Mouse (Mus musculus) heart, embryonic 13.5 days (tissue): ENCODE measurements at regions not wholly inside any gene's neighbourhood (a gene's known extent, or its start where the extent isn't known, plus 50 kb on each side); places are given as distances from the start of the nearest gene placed in this dataset.

ENCODE experiments used
- ATAC-seq: fragments of 200-750 bp; cut with Nextera tagmentation; 2 replicates; pipeline ENCODE4 v1.8.0; 2017; ENCODE audit warnings: moderate TSS enrichment; ENCODE audit not compliant: insufficient number of reproducible peaks, low FRiP score, low TSS enrichment; ENCODE audit errors: extremely low read depth
- H3K27ac ChIP-seq: fragments of 300-500 bp; sonication (generic); replicated peaks from 2 replicates; pipeline ENCODE4 v1.5.1; 2015; ENCODE audit warnings: moderate library complexity, mild to moderate bottlenecking, inconsistent platforms
- H3K27me3 ChIP-seq: fragments of 300-500 bp; sonication (generic); replicated peaks from 2 replicates; pipeline ENCODE4 v1.6.1; 2015; ENCODE audit warnings: mild to moderate bottlenecking, inconsistent platforms
- H3K36me3 ChIP-seq: fragments of 300-500 bp; sonication (generic); 2 replicates; pipeline ENCODE4 v1.6.1; 2015; ENCODE audit warnings: mild to moderate bottlenecking, inconsistent platforms
- H3K4me1 ChIP-seq: fragments of 300-500 bp; sonication (generic); 2 replicates; pipeline ENCODE4 v1.6.1; 2015; ENCODE audit warnings: inconsistent platforms
- H3K4me2 ChIP-seq: fragments of 300-500 bp; sonication (generic); 2 replicates; pipeline ENCODE4 v1.6.1; 2015; ENCODE audit warnings: inconsistent platforms, mild to moderate bottlenecking, moderate library complexity
- H3K4me3 ChIP-seq: fragments of 300-500 bp; sonication (generic); 2 replicates; pipeline ENCODE4 v1.5.1; 2015; ENCODE audit warnings: moderate library complexity, mild to moderate bottlenecking, inconsistent platforms
- H3K9ac ChIP-seq: fragments of 300-500 bp; sonication (generic); 2 replicates; pipeline ENCODE4 v1.6.1; 2015; ENCODE audit warnings: inconsistent platforms, mild to moderate bottlenecking, moderate library complexity
- H3K9me3 ChIP-seq: fragments of 300-500 bp; sonication (generic); 2 replicates; pipeline ENCODE4 v1.6.1; 2016; ENCODE audit warnings: inconsistent platforms
- WGBS: fragments of 180-500 bp; shearing (Covaris S2); methylation state at CpG from one replicate; pipeline ENCODE4 v1.1.7; 2015; ENCODE audit warnings: mixed read lengths; 5-methylcytosine and 5-hydroxymethylcytosine counted together

DNA sequence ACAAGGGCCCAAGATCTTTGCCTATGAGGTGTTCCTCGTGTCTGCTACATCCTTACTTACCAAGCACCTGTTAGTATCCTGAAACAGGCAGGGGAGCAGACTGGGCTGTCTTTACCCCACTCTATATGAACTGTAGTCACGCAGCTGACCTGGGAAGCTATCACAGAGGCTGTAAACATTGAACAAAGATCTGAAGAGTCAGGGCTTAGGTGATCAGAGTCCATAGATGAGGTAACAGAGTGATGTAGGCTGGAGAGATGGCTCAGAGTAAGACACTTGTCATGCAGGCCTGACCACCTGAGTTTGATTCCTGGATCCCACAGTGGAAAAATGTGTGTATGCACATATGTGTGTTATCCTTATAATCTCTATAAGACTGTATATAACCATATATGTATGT, 172.3 kb upstream of the Map3k1 start:
- Histone ChIP-seq H3K4me3 (no peak overlapping the region), H3K27me3 (0 out of 2 replicates have a peak, but pooled peaks cover 3% of the 10 kb centered on the region), H3K36me3 (no peaks in the 10 kb centered on the region), H3K27ac (no peak overlapping the region), H3K9me3 (no peaks in the 10 kb centered on the region), H3K9ac (no peak overlapping the region), H3K4me1 (peaks cover 43% of the 10 kb centered on the region), H3K4me2 (no peak overlapping the region)
- ATAC-seq, result no peak
- 85% methylated on average over 2 of the region's 2 CpGs for WGBS

DNA sequence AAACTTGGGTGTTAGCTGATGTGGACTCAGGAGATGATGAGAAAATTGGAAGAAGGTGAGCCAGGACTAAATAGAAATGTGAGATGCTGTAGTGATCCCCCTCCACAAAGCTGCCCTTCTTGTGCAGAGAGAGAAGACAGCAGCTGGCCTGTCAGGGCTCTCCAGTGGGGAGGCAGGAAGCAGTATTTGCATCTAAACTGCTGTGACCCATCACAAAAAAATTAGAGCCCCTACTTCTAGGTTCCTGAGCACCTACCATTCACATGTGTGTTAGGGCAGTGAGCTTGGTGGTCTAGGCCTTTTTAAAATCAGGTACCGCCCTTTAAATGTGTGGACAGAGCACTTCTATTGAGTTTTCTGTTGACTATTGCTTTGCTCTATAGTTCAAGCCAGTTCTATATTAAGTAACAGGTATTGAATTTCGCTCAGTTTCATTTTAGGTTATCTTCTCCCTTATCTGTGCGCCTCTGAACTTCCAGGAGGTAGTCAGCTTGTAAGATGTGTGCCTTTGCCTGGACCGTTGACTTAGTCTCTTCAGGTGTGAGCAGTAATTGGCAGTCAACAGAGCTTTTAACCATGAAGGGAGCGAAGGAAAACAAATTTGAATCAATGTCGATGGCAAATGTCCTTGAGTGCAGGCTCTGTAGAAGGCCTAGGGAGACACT, 174.1 kb upstream of the Map3k1 start:
- ATAC-seq, result no peak
- H3K4me1 ChIP-seq, result peaks cover 43% of the 10 kb centered on the region
- no peak overlapping the region for H3K9ac ChIP-seq
- WGBS, result 53% methylated on average over 6 of the region's 6 CpGs
- no peak overlapping the region for H3K4me3 ChIP-seq
- H3K4me2 ChIP-seq, result no peak overlapping the region
- no peak overlapping the region for H3K27ac ChIP-seq
- no peaks in the 10 kb centered on the region for H3K36me3 ChIP-seq
- no peaks in the 10 kb centered on the region for H3K9me3 ChIP-seq
- H3K27me3 ChIP-seq, result 0 out of 2 replicates have a peak, but pooled peaks cover 3% of the 10 kb centered on the region

DNA sequence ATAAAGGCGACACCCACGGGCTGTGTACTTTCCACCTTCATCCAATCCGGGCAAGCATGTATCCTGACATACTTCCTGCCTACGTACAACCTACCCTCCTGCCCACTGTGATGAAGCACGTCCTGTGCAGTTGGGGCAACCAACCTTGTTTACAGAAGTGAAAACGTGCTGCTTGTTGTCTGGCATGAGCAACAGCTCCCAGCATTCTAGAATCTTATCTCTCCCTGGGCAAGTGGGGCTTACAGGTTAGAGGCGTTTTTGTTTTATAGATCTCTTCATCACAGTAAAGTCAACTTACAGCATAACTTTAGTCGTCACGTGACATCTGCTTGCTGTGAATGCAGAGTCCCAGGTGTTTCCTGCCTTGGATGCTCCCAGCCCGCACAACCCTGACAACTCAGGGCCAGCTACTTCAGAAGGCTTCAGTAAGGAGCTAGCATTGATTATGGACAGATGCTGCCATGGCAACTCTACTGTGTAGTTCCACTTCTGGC, 175.3 kb upstream of the Map3k1 start:
- Histone ChIP-seq H3K9me3 (no peaks in the 10 kb centered on the region), H3K4me1 (peaks cover 34% of the 10 kb centered on the region), H3K27me3 (peaks cover 13% of the 10 kb centered on the region), H3K36me3 (no peaks in the 10 kb centered on the region), H3K4me3 (no peak overlapping the region), H3K9ac (no peak overlapping the region), H3K27ac (no peak overlapping the region), H3K4me2 (no peak overlapping the region)
- no peak for ATAC-seq
- WGBS, result 69% methylated on average over 10 of the region's 10 CpGs

DNA sequence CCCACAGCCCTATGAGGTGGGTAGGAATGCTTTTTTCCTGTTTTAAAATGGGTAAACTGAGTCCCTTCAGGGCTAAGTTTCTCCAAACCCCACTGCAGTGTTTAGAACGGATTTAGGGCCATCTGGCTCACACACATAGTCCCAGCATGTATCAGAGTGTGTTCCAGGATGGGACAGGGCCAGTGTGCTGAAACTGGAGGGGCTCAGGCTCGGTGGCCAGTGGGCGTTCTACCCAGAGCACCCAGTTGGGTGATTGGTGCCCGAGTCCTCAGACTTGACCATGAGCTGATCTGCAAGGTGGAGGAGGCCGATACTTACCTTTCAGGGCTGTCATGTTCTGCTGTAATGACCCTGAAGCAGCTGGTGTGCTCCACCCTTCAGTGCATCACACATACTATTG, 176.6 kb upstream of the Map3k1 start:
- Histone ChIP-seq H3K4me3 (no peak overlapping the region), H3K4me1 (peaks cover 26% of the 10 kb centered on the region), H3K4me2 (no peak overlapping the region), H3K9ac (no peak overlapping the region), H3K36me3 (no peaks in the 10 kb centered on the region), H3K27me3 (peaks cover 25% of the 10 kb centered on the region), H3K9me3 (no peaks in the 10 kb centered on the region), H3K27ac (no peak overlapping the region)
- ATAC-seq, result no peak
- whole genome bisulfite sequencing, result 84% methylated on average over 5 of the region's 5 CpGs

DNA sequence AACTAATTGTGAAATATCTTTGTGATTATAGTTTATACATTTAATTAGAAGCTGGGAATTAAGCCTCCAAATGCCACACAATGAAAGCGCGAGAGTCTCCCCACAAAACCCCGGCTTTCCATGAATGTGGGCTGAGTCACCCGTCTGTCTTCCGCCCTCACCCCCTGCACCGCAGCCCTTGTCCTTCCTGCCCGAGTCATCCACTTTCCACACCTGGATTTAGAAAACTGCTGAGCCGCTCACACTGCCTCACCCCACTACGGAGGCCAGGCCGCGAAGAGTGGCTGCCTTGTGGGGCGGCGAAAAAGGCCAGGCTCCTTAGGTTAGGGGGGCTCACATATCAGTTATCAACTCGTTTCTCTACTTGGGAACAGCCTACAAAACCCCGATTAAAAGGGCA, 177.9 kb upstream of the Map3k1 start:
- no peak overlapping the region for H3K4me2 ChIP-seq
- no peaks in the 10 kb centered on the region for H3K36me3 ChIP-seq
- ATAC-seq, result no peak
- H3K9ac ChIP-seq, result no peak overlapping the region
- no peaks in the 10 kb centered on the region for H3K9me3 ChIP-seq
- H3K4me3 ChIP-seq, result no peak overlapping the region
- peaks cover 22% of the 10 kb centered on the region for H3K27me3 ChIP-seq
- 75% methylated on average over 15 of the region's 15 CpGs for WGBS
- H3K4me1 ChIP-seq, result peaks cover 35% of the 10 kb centered on the region
- no peak overlapping the region for H3K27ac ChIP-seq

DNA sequence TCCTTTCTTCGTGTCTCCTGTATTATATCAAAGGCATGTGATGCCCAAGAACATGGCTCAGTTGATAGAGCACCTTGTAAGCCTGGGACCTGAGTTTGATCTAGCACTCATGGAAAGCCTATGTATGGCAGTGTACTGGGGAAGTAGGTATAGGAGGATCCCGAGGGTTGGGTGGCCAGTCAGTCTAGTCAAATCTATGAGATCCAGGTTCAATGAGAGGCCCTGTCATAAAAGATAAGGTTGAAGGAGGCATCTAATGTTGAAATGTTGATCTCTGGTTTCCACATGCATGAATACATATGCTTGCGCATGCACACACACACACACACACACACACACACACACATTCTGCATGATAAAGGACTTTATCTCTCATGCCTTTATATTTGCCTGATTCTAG, 178.6 kb upstream of the Map3k1 start:
- no peak overlapping the region for H3K4me2 ChIP-seq
- H3K9ac ChIP-seq, result no peak overlapping the region
- no peak for ATAC-seq
- peaks cover 22% of the 10 kb centered on the region for H3K27me3 ChIP-seq
- no peak overlapping the region for H3K4me3 ChIP-seq
- no peaks in the 10 kb centered on the region for H3K9me3 ChIP-seq
- no peak overlapping the region for H3K27ac ChIP-seq
- no peaks in the 10 kb centered on the region for H3K36me3 ChIP-seq
- H3K4me1 ChIP-seq, result peaks cover 35% of the 10 kb centered on the region
- 84% methylated on average over 3 of the region's 3 CpGs for WGBS

DNA sequence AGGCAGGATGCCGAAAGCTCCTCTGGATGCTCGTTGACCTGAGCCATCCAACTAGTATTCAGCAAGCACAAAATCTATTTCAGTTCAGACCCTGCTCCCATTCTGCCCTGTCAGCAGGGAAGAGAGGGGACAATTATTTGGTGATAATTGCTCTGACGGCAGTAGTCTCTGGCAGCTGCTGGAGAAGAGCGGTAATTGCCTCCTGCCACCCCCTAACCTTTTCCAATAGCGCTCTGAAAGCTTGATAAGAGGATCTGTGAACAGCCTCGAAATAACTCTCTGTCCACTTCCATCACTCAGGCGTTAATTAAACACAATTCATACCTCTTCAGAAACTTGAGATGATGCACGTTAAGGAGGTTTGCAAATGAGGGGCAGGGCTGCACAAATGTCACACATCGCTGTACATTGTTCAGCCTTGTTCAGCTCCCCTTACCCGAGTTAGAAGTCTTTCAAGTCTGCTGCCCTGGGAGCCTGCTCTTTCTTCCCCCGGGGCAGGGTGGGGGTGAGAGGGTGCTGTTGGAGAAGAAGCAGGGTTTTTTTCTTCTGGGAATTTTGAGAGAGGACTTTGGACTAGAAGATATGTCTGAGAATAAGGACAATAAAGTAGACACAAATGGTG, 182.2 kb upstream of the Map3k1 start:
- Histone ChIP-seq H3K36me3 (no peaks in the 10 kb centered on the region), H3K9me3 (no peaks in the 10 kb centered on the region), H3K4me1 (peaks cover 14% of the 10 kb centered on the region), H3K27me3 (peaks cover 41% of the 10 kb centered on the region), H3K4me2 (peak overlapping the region; percentile 49), H3K4me3 (0 out of 2 replicates have a peak overlapping the region, but pooled peaks have one; percentile 4), H3K9ac (0 out of 2 replicates have a peak overlapping the region, but pooled peaks have one; percentile 33), H3K27ac (no peak overlapping the region)
- ATAC-seq, result no peak
- WGBS, result 16% methylated on average over 11 of the region's 11 CpGs

DNA sequence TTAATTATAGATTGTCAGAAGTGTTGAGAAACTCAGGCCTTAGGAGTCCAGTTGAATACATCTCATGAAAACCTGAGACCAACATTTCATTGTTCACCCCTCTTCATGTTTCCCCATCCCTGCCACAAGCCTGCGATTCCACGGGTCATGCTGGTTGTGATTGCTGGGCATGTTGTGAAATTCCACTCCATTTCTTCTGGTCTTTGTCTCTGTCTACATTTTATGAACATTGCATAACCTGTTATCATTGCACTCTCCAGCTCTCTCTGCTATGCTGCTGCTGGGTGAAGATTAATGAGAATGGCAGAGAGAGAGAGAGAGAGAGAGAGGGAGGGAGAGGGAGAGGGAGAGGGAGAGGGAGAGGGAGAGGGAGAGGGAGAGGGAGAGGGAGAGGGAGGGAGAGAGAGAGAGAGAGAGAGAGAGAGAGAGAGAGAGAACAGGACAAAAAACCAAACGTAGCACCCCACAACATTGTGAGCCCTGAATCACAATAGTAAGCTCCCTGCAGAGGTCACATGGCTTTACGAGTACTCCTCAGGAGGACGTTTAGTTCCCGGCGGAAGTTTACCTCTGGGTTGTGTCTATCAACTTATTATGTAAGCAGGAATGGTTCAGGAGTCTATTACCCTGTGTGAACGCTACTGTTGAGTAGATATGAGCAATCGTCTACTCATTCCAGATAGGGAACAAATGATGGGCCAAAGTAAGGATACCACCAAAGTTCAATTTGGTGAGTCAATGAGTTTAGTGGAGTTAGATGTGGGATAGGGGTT, 183.5 kb upstream of the Map3k1 start:
- WGBS, result 72% methylated on average over 9 of the region's 9 CpGs
- no peak overlapping the region for H3K4me2 ChIP-seq
- H3K4me1 ChIP-seq, result peaks cover 22% of the 10 kb centered on the region
- no peak overlapping the region for H3K4me3 ChIP-seq
- no peaks in the 10 kb centered on the region for H3K9me3 ChIP-seq
- no peak overlapping the region for H3K9ac ChIP-seq
- H3K36me3 ChIP-seq, result no peaks in the 10 kb centered on the region
- H3K27ac ChIP-seq, result no peak overlapping the region
- ATAC-seq, result no peak
- peaks cover 46% of the 10 kb centered on the region for H3K27me3 ChIP-seq

DNA sequence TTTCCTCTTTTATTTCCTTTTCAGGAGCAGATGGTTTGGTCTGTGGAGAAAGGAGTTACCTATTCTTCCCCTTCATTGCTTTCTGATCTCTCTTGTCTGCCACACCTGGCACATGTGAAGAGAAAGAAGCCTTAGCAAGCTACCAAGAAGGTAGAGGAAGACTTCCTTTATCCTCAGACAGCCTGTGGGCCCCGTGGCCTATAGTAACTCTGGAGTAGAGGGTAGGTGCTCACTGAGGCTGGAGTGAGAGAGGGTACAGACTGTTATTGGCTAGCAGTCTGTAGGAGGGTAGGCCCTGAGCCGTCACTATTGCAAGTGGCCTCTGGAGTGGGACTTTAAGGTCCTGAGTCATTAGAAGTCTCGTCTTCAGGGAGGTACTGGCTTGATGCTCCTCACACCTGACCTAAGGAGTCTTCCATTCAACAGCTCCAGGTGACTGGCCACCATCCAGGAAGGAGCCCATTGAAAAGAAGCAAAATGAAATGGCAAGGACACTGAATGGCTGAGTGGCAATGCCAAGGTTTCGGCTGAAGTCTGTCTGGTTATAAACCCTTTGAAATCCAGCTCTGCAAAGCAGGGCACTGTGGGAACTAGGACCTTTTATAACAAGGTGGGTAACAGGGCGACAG, 186.2 kb upstream of the Map3k1 start:
- Histone ChIP-seq H3K4me2 (no peak overlapping the region), H3K4me3 (no peak overlapping the region), H3K4me1 (peaks cover 22% of the 10 kb centered on the region), H3K27ac (no peak overlapping the region), H3K9ac (no peak overlapping the region), H3K36me3 (no peaks in the 10 kb centered on the region), H3K9me3 (no peaks in the 10 kb centered on the region), H3K27me3 (peaks cover 32% of the 10 kb centered on the region)
- no peak for ATAC-seq
- WGBS, result 75% methylated on average over 5 of the region's 5 CpGs

DNA sequence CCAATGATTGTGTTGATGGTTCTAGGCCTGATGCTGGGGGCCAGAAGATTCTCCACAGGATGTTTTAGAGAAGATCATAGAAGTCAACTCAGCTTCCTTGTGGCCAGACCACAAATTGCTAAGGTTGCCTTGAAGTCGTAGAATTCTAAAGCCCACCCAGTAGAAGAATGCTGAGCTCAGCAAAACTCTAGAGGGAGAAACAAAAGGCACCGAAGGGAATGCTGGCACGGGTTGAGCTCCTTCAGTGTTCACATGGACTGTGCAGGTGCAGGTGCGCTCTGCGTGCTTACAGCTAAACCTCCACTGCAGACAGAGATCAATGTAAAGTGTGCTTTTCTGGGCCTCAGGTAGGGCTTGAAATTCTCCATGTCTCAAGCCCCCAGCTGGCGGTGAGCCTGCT, 186.9 kb upstream of the Map3k1 start:
- WGBS, result 81% methylated on average over 6 of the region's 6 CpGs
- Histone ChIP-seq H3K27ac (no peak overlapping the region), H3K27me3 (peaks cover 28% of the 10 kb centered on the region), H3K4me2 (no peak overlapping the region), H3K36me3 (no peaks in the 10 kb centered on the region), H3K9me3 (no peaks in the 10 kb centered on the region), H3K4me1 (peaks cover 14% of the 10 kb centered on the region), H3K9ac (no peak overlapping the region), H3K4me3 (no peak overlapping the region)
- ATAC-seq, result no peak

DNA sequence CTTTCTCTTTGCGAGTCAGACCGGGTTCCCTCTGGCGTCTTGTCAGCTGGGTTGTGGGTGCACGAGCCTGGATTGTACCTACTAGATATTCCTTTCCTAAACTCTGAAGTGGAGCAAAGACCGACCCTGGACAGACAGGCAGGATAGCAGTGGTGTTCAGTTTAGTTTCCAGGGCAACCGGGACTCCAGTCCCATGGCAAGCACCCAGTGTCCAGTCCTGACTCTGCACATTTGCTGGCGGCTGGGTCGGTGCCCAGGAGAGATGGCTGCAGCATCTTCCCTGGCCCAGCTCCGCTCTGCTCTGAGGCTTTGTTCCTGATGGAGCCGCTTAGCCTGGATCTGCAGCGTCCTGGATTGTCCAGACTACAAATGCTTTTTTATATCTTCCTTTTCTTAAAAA, 188.1 kb upstream of the Map3k1 start:
- no peaks in the 10 kb centered on the region for H3K36me3 ChIP-seq
- H3K4me1 ChIP-seq, result peaks cover 18% of the 10 kb centered on the region
- peaks cover 28% of the 10 kb centered on the region for H3K27me3 ChIP-seq
- no peak overlapping the region for H3K9ac ChIP-seq
- no peaks in the 10 kb centered on the region for H3K9me3 ChIP-seq
- H3K27ac ChIP-seq, result no peak overlapping the region
- ATAC-seq, result no peak
- WGBS, result 66% methylated on average over 11 of the region's 11 CpGs
- H3K4me2 ChIP-seq, result no peak overlapping the region
- H3K4me3 ChIP-seq, result no peak overlapping the region
